Mouse (Mus musculus) large intestine, adult 2 months (tissue): ENCODE results near the gene Dusp1. TPM values are rescaled to one million over a fixed set of nuclear protein-coding genes. Genes with fewer than 3 reads are reported as not detected.
A peak's percentile ranks its signal among the peaks of the same experiment; 100 is the strongest.

ENCODE experiments used
- DNase-seq: peaks from one replicate; pipeline ENCODE4 v3.0.0-alpha.2; 2012; ENCODE audit warnings: low read depth, low spot score
- WGBS: fragments of 180-500 bp; shearing (Covaris S2); methylation state at CpG from one replicate; pipeline ENCODE4 v1.1.7; 2018; 5-methylcytosine and 5-hydroxymethylcytosine counted together
- polyA plus RNA-seq: library from polyadenylated mRNA; depleted of rRNA; stranded (reverse); fragments of >200 nt; gene quantifications from 2 replicates; pipeline ENCODE4 v1.2.3, GENCODE M21; 2012

The Dusp1 gene
- polyA plus RNA-seq, 1 experiment = 23.4 TPM

GRCm38 (mm10) chr17:26508345-26508960, 53.5 kb downstream of the Dusp1 start:
- under 1% methylated on average over 58 of the region's 58 CpGs for WGBS
- peak; percentile 87 for DNase-seq

GRCm38 (mm10) chr17:26507966-26508344, 54.0 kb downstream of the Dusp1 start:
- DNase-seq = peak; percentile 47
- WGBS = under 1% methylated on average over 46 of the region's 46 CpGs

GRCm38 (mm10) chr17:26506997-26507871, 54.7 kb downstream of the Dusp1 start:
- WGBS = 19% methylated on average over 24 of the region's 24 CpGs
- DNase-seq = no peak

- WGBS = 59% methylated on average over 14 of the region's 14 CpGs
- DNase-seq = no peak
These were observed 55.8 kb downstream of the Dusp1 start for GRCm38 (mm10) chr17:26506031-26506641.

GRCm38 (mm10) chr17:26505181-26505581, 56.7 kb downstream of the Dusp1 start:
- WGBS = 66% methylated on average over 3 of the region's 3 CpGs

GRCm38 (mm10) chr17:26503981-26504671, 57.8 kb downstream of the Dusp1 start:
- 52% methylated on average over 11 of the region's 11 CpGs for WGBS
- DNase-seq = no peak

More at GRCm38 (mm10) chr17:26505181-26505581, 56.7 kb downstream of the Dusp1 start:
- no peak for DNase-seq

GRCm38 (mm10) chr17:26502808-26503671, 58.9 kb downstream of the Dusp1 start:
- 11% methylated on average over 20 of the region's 20 CpGs for WGBS
- DNase-seq = no peak

GRCm38 (mm10) chr17:26501826-26502225, 60.1 kb downstream of the Dusp1 start:
- WGBS = 86% methylated on average over 5 of the region's 5 CpGs

GRCm38 (mm10) chr17:26498626-26499025, 63.3 kb downstream of the Dusp1 start:
- DNase-seq = no peak
- 9% methylated on average over 1 of the region's 1 CpGs for WGBS

More at GRCm38 (mm10) chr17:26501826-26502225, 60.1 kb downstream of the Dusp1 start:
- DNase-seq = no peak

GRCm38 (mm10) chr17:26497416-26497923, 64.5 kb downstream of the Dusp1 start:
- DNase-seq = no peak
- WGBS = 52% methylated on average over 5 of the region's 5 CpGs

- no peak for DNase-seq
- WGBS = 79% methylated on average over 4 of the region's 4 CpGs
These were observed 67.1 kb downstream of the Dusp1 start for GRCm38 (mm10) chr17:26494642-26495468.

GRCm38 (mm10) chr17:26492246-26492645, 69.7 kb downstream of the Dusp1 start:
- DNase-seq = no peak
- WGBS = 84% methylated on average over 3 of the region's 3 CpGs

GRCm38 (mm10) chr17:26490910-26491309, 71.0 kb downstream of the Dusp1 start:
- DNase-seq = no peak
- 54% methylated on average over 2 of the region's 2 CpGs for WGBS

GRCm38 (mm10) chr17:26490072-26490471, 71.9 kb downstream of the Dusp1 start:
- 88% methylated on average over 10 of the region's 10 CpGs for WGBS
- DNase-seq = no peak

GRCm38 (mm10) chr17:26488711-26489403, 73.1 kb downstream of the Dusp1 start:
- no peak for DNase-seq
- WGBS = 57% methylated on average over 8 of the region's 8 CpGs

- no peak for DNase-seq
- 87% methylated on average over 4 of the region's 4 CpGs for WGBS
These were observed 74.0 kb downstream of the Dusp1 start for GRCm38 (mm10) chr17:26487917-26488316.

- 40% methylated on average over 5 of the region's 5 CpGs for WGBS
- DNase-seq = no peak
These were observed 74.7 kb downstream of the Dusp1 start for GRCm38 (mm10) chr17:26487266-26487665.
